Mouse (Mus musculus) neural tube, embryonic 13.5 days (tissue): Measurements from ENCODE around the gene Ift88. TPM values are rescaled to one million over a fixed set of nuclear protein-coding genes. Genes with fewer than 3 reads are reported as not detected.

Experiments used
- ATAC-seq: fragments of 200-750 bp; cut with Nextera tagmentation; 2 replicates; pipeline ENCODE4 v1.8.0; 2017; ENCODE audit warnings: low read depth, mild to moderate bottlenecking, moderate TSS enrichment, moderate library complexity
- H3K27ac ChIP-seq: fragments of 300-500 bp; sonication (generic); replicated peaks from 2 replicates; pipeline ENCODE4 v1.5.1; 2015; ENCODE audit warnings: moderate library complexity, mild to moderate bottlenecking, inconsistent platforms
- H3K27me3 ChIP-seq: fragments of 300-500 bp; sonication (generic); 2 replicates; pipeline ENCODE4 v1.6.1; 2015; ENCODE audit warnings: mild to moderate bottlenecking, inconsistent platforms
- H3K36me3 ChIP-seq: fragments of 300-500 bp; sonication (generic); 2 replicates; pipeline ENCODE4 v1.6.1; 2015; ENCODE audit warnings: mild to moderate bottlenecking, inconsistent platforms
- H3K4me1 ChIP-seq: fragments of 300-500 bp; sonication (generic); replicated peaks from 2 replicates; pipeline ENCODE4 v1.6.1; 2015; ENCODE audit warnings: inconsistent platforms
- H3K4me2 ChIP-seq: fragments of 300-500 bp; sonication (generic); 2 replicates; pipeline ENCODE4 v1.6.1; 2015; ENCODE audit warnings: inconsistent platforms, mild to moderate bottlenecking, moderate library complexity
- H3K4me3 ChIP-seq: fragments of 300-500 bp; sonication (generic); 2 replicates; pipeline ENCODE4 v1.5.1; 2015; ENCODE audit warnings: mild to moderate bottlenecking, inconsistent platforms
- H3K9ac ChIP-seq: fragments of 300-500 bp; sonication (generic); 2 replicates; pipeline ENCODE4 v1.6.1; 2015; ENCODE audit warnings: moderate library complexity, mild to moderate bottlenecking, inconsistent platforms
- H3K9me3 ChIP-seq: fragments of 300-500 bp; sonication (generic); 2 replicates; pipeline ENCODE4 v1.6.1; 2016; ENCODE audit warnings: inconsistent platforms
- whole genome bisulfite sequencing: fragments of 180-500 bp; shearing (Covaris S2); methylation state at CpG from one replicate; pipeline ENCODE4 v1.1.7; 2015; 5-methylcytosine and 5-hydroxymethylcytosine counted together
- polyA plus RNA-seq: library from polyadenylated mRNA; unstranded; fragments of >200 nt; fragmentation: Nextera tagmentation; extraction: Ambion mirVana; gene quantifications from 2 replicates; pipeline ENCODE4 v1.2.1, GENCODE M21; 2015

The Ift88 gene
- polyA plus RNA-seq, 1 experiment from 2014 or later, result 13.9 TPM

- no peak overlapping the region for H3K4me3 ChIP-seq
- no peaks in the 10 kb centered on the region for H3K9me3 ChIP-seq
- no peaks in the 10 kb centered on the region for H3K27me3 ChIP-seq
- 87% methylated on average over 7 of the region's 7 CpGs for WGBS
- H3K27ac ChIP-seq, result no peak overlapping the region
- ATAC-seq, result no peak
- H3K36me3 ChIP-seq, result peaks cover 5% of the 10 kb centered on the region
- H3K4me1 ChIP-seq, result no peaks in the 10 kb centered on the region
- no peak overlapping the region for H3K4me2 ChIP-seq
- no peak overlapping the region for H3K9ac ChIP-seq
These were observed 131.7 kb downstream of the Ift88 start for GRCm38 (mm10) chr14:57555471-57556070.

DNA sequence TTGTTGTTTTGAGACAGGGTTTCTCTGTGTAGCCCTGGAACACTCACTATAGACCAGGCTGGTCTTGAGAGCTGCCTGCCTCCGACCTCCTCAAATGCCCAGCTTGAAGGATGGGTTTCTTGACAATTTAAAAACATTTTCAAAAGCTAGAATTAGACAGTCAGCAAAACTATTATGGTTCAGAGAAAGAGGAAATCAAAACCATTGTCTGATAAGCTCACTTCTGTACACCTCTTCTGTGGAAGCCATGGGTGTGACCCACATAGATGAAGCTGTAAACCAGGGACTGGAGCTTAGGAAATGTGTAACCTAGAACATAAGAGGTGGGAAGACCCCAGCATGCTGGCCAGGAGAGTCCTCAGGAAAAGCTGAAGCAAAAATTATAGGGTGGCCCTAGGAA lies 133.1 kb downstream of the Ift88 start:
- Histone ChIP-seq H3K4me3 (no peak overlapping the region), H3K9ac (no peak overlapping the region), H3K4me2 (no peak overlapping the region), H3K9me3 (no peaks in the 10 kb centered on the region), H3K36me3 (peaks cover 7% of the 10 kb centered on the region), H3K27me3 (no peaks in the 10 kb centered on the region), H3K27ac (no peak overlapping the region), H3K4me1 (no peaks in the 10 kb centered on the region)
- 83% methylated on average over 1 of the region's 1 CpGs for WGBS
- no peak for ATAC-seq

DNA sequence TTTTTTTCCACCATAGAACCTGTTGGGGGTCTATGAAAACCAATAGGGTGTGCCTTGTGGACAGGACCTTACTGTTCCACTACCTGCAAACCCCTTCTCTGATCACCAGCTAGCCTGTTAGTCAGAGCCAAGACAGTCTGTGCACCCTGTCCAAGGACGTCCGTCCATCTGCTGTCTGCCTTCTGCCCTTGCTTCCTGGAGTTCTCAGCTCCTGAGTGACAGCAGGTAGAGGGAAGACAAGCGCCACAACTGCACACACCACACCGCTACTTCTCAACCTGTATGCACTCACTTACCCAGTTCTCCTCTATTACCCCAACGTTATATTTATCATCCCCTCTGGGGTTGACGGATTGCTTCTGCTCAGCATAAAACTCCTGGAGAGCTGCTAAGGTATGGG lies 141.8 kb downstream of the Ift88 start:
- H3K27ac ChIP-seq, result no peak overlapping the region
- no peak overlapping the region for H3K4me2 ChIP-seq
- H3K4me1 ChIP-seq, result peaks cover 3% of the 10 kb centered on the region
- H3K36me3 ChIP-seq, result peaks cover 14% of the 10 kb centered on the region; the same call in 1 of the 2 replicates
- H3K27me3 ChIP-seq, result no peaks in the 10 kb centered on the region
- 95% methylated on average over 6 of the region's 6 CpGs for WGBS
- no peak overlapping the region for H3K9ac ChIP-seq
- no peak overlapping the region for H3K4me3 ChIP-seq
- no peak for ATAC-seq
- no peaks in the 10 kb centered on the region for H3K9me3 ChIP-seq

Other genes with a start within 250 kb of the Ift88 start
- gene Cryl1, start 25.5 kb upstream of the Ift88 start, polyA plus RNA-seq, result 8.4 and 10.8 TPM in 2 replicates
- 3.9 and 4.7 TPM in 2 replicates for gene Il17d, start 100.7 kb downstream of the Ift88 start, polyA plus RNA-seq
- gene Eef1akmt1, start 147.6 kb downstream of the Ift88 start, polyA plus RNA-seq, result 92.3 and 108 TPM in 2 replicates
- gene Xpo4, start 241.4 kb downstream of the Ift88 start, polyA plus RNA-seq, result 12.0 and 14.3 TPM in 2 replicates